In the genomic region with DNA sequence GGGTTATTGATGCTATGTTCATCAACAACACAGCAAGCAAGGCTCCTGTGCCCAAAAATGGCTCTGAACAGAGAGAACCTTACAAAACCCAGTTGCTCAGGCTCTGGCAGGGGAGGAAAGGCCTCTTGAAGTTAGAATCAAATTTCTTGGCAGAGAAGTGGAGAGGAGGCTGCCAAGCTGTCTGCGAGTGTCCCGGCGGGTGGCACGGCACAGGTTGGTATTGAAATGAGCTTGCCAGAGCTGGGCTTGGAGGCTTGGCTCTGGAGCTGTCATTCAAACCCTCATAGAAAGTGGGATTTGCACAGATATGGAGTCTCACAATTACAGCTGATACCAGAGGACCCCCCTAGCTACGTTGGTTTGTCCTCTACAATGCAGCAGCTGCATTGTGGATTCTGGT, we compare ENCODE assay signal across 8 mouse cellular contexts.
DNase-seq lines count a peak whose midpoint lies in the region; ATAC-seq lines count a peak whose summit lies in the region.

No protein-coding gene starts in this region.

- no peak for ATAC-seq in megakaryocyte progenitor cell, adult 5-6 weeks (replicated peaks; ENCODE audit: poor library complexity)
- no peak for ATAC-seq in inflammation-experienced regulatory T-cells, adult 6 months

- DNase-seq in layer of hippocampus, adult 11-12 months (ENCODE audit: low spot score), result peak; percentile 68
- DNase-seq in layer of hippocampus, adult 9-10 months (ENCODE audit: low spot score), result no peak
- DNase-seq in cerebellum, postnatal 14 days, result peak; percentile 96 to 98
- DNase-seq in heart, postnatal 36 days, result peak; percentile 33 to 46
- peak; percentile 48 to 62 for DNase-seq in right cerebral cortex, adult 2 months (ENCODE audit: low spot score in 2 of 2)
- DNase-seq in urinary bladder, postnatal 4 days (ENCODE audit: low spot score in 2 of 2), result no peak

- intact Hi-C loops in heart, postnatal 36 days (cut with DNase I), result no loop called here

Comparison
In these comparisons a context has a peak if more than half of its experiments do, and no peak if none do; other contexts are left out.
1. DNase-seq: peak in layer of hippocampus, adult 11-12 months (single experiment), cerebellum, postnatal 14 days (2 of 2), heart, postnatal 36 days (2 of 2) and right cerebral cortex, adult 2 months (2 of 2); none in layer of hippocampus, adult 9-10 months (single experiment) and urinary bladder, postnatal 4 days (0 of 2).